Mouse (Mus musculus) stomach, postnatal 0 days (tissue): ENCODE measurements around the gene Ncf1. TPM values are rescaled to one million over a fixed set of nuclear protein-coding genes. Genes with fewer than 3 reads are reported as not detected.

ENCODE experiments used
- ATAC-seq: fragments of 200-750 bp; cut with Nextera tagmentation; 2 replicates; pipeline ENCODE4 v1.8.0; 2017; ENCODE audit not compliant: low FRiP score, low TSS enrichment
- DNase-seq: peaks from one replicate; pipeline ENCODE4 v3.0.0-alpha.2; 2016; ENCODE audit warnings: low spot score
- H3K27ac ChIP-seq: fragments of 300-500 bp; sonication (generic); replicated peaks from 2 replicates; pipeline ENCODE4 v1.5.1; 2014; ENCODE audit warnings: mild to moderate bottlenecking, control low read depth
- H3K27me3 ChIP-seq: fragments of 300-500 bp; sonication (generic); 2 replicates; pipeline ENCODE4 v1.6.1; 2014; ENCODE audit warnings: low read length; ENCODE audit not compliant: control insufficient read depth, insufficient read depth
- H3K36me3 ChIP-seq: fragments of 300-500 bp; sonication (generic); 2 replicates; pipeline ENCODE4 v1.6.1; 2014; ENCODE audit warnings: low read length, mixed read lengths; ENCODE audit not compliant: control insufficient read depth, insufficient read depth
- H3K4me1 ChIP-seq: fragments of 300-500 bp; sonication (generic); replicated peaks from 2 replicates; pipeline ENCODE4 v1.6.1; 2014; ENCODE audit warnings: antibody characterized with exemption; ENCODE audit not compliant: control insufficient read depth, insufficient read depth
- H3K4me2 ChIP-seq: fragments of 300-500 bp; sonication (generic); replicated peaks from 2 replicates; pipeline ENCODE4 v1.6.1; 2014; ENCODE audit warnings: low read depth, mild to moderate bottlenecking, control low read depth, moderate library complexity
- H3K4me3 ChIP-seq: fragments of 300-500 bp; sonication (generic); 2 replicates; pipeline ENCODE4 v1.5.1; 2014; ENCODE audit warnings: low read depth, low read length, control low read depth
- H3K9ac ChIP-seq: fragments of 300-500 bp; sonication (generic); 2 replicates; pipeline ENCODE4 v1.6.1; 2014; ENCODE audit warnings: mild to moderate bottlenecking, low read length, control low read depth, mixed read lengths
- H3K9me3 ChIP-seq: fragments of 300-500 bp; sonication (generic); 2 replicates; pipeline ENCODE4 v1.6.1; 2016; ENCODE audit warnings: low read length; ENCODE audit not compliant: control insufficient read depth
- CTCF ChIP-seq: IDR thresholded peaks from 2 replicates; pipeline ENCODE4 v1.5.1; 2016; ENCODE audit warnings: antibody characterized with exemption, low read depth, mild to moderate bottlenecking, moderate library complexity
- EP300 ChIP-seq: optimal IDR thresholded peaks from 2 replicates; pipeline ENCODE3; 2016; ENCODE audit warnings: antibody characterized with exemption
- WGBS: fragments of 180-500 bp; shearing (Covaris S2); extraction: QIAGEN DNeasy Blood & Tissue Kit; methylation state at CpG from one replicate; pipeline ENCODE4 v1.1.7; 2014; 5-methylcytosine and 5-hydroxymethylcytosine counted together
- polyA plus RNA-seq: library from polyadenylated mRNA; unstranded; fragments of >200 nt; fragmentation: Nextera tagmentation; extraction: Ambion mirVana; gene quantifications from 2 replicates; pipeline ENCODE4 v1.2.1, GENCODE M21; 2015

The Ncf1 gene
- polyA plus RNA-seq, 1 experiment from 2014 or later = 2.4 TPM

DNA sequence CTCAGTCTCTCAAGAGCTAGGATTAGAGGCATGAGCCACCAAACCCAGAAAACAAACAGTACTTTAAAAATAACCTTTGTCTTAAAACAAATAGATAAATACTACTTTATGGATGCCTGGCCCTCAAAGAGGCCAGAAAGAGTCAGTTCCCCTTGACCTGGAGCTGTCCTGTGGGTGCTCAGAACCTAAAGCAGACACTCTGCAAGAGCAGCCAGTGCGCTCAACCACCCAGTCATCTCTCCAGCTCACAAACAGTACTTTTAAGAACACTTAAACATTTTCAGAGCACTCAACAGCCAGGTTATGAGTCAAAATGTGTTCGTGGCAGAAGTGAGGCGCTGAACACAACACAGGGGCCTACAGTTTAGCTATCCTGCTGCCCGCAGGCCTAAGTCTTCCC lies 21.7 kb upstream of the Ncf1 start:
- Histone ChIP-seq H3K36me3 (peaks cover 61% of the 10 kb centered on the region), H3K4me1 (no peaks in the 10 kb centered on the region), H3K27ac (peak overlapping the region; percentile 58), H3K27me3 (no peaks in the 10 kb centered on the region), H3K4me2 (no peak overlapping the region), H3K9ac (no peak overlapping the region), H3K9me3 (no peaks in the 10 kb centered on the region), H3K4me3 (no peak overlapping the region)
- ATAC-seq = no peak
- no peak for DNase-seq
- 93% methylated on average over 4 of the region's 4 CpGs for whole genome bisulfite sequencing
- no peak for TF ChIP-seq EP300
- TF ChIP-seq CTCF = no peak

DNA sequence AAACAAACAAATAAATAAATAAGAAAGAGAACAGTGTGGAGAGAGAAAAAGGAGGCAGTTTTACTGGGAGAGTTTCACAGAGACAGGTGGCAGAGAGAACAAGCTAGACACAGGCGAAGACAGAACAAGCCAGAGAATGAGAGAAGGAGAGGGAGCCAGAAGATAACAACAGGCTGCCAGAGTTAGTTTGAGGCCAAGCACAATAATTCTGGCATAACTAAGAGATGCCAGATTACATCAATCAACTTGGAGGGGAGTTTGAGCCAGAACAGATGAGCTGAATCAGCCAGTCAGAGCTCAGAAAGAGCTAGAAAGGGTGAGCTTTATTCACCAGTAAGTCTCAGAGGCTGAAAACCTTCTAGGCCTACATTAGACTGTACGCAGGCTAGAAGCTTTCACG lies 21.2 kb upstream of the Ncf1 start:
- no peak overlapping the region for H3K4me3 ChIP-seq
- DNase-seq (no peak), ATAC-seq (no peak)
- peaks cover 59% of the 10 kb centered on the region for H3K36me3 ChIP-seq
- H3K4me1 ChIP-seq = no peaks in the 10 kb centered on the region
- no peak overlapping the region for H3K4me2 ChIP-seq
- 90% methylated on average over 3 of the region's 3 CpGs for WGBS
- no peak overlapping the region for H3K9ac ChIP-seq
- H3K9me3 ChIP-seq = no peaks in the 10 kb centered on the region
- no peak overlapping the region for H3K27ac ChIP-seq
- TF ChIP-seq EP300 (no peak), CTCF (no peak)
- no peaks in the 10 kb centered on the region for H3K27me3 ChIP-seq

DNA sequence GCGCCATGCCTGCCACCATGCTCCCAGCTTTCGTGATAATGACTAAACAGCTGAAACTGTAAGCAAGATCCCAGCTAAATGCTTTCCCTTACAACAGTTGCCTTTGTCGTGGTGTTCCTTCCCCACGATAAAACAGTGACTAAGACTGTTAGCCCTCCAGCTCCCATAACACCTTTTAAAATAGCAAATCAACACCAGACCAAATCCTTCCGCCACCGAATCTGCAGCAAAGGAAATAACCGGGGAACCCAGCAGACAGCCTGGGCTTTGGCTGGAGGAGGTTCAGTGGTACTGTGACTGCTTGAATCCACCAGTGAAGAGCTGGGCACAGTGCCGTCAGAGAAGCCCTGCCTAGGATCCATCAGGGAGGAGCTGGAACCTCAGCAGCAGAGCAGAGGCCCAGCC lies 19.8 kb upstream of the Ncf1 start:
- H3K4me3 ChIP-seq = no peak overlapping the region
- ATAC-seq = peak; percentile 25; the same call in 1 of the 2 replicates

DNA sequence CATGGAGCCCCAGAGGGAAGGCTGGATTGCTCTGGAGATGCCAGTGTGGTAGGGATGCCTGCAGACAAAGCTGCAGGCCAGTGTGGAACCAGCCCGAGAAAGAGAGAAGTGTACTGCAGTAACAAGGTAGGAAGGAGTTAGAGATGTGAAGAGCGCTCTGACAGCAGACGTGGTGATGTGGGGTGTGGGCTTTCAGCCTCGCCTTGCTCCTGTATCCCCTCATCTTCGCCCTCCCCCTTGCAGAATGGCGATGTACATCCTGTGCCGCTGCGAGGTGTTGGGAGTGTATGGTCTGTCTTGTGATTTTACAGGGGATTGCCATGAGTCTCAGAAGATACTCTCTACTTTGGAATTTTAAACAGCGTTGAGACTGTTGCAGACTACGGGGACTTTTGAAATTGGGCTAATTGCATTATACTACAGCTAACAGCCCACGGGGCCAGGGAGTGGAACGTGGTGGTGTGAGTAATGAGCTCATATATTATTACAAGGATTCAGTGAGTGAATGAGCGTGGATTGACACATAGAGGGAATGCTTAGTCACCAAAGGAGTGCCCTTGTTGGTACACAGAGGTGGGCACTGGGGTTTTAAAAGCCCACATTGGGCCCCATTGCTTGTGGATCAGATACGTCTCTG lies 19.3 kb upstream of the Ncf1 start:
- H3K9me3 ChIP-seq = no peaks in the 10 kb centered on the region
- DNase-seq = peak; percentile 49
- no peaks in the 10 kb centered on the region for H3K27me3 ChIP-seq
- no peak overlapping the region for H3K4me2 ChIP-seq
- ATAC-seq = peak; percentile 72
- WGBS = 83% methylated on average over 14 of the region's 14 CpGs
- no peak overlapping the region for H3K4me3 ChIP-seq
- H3K9ac ChIP-seq = no peak overlapping the region
- no peaks in the 10 kb centered on the region for H3K4me1 ChIP-seq
- H3K27ac ChIP-seq = peak overlapping the region; percentile 70
- H3K36me3 ChIP-seq = peaks cover 66% of the 10 kb centered on the region
- no peak for TF ChIP-seq EP300
- TF ChIP-seq CTCF = no peak

More for the DNA sequence above, 19.8 kb upstream of the Ncf1 start:
- Histone ChIP-seq H3K9me3 (no peaks in the 10 kb centered on the region), H3K27ac (peak overlapping the region; percentile 70), H3K27me3 (no peaks in the 10 kb centered on the region), H3K4me1 (no peaks in the 10 kb centered on the region), H3K36me3 (peaks cover 60% of the 10 kb centered on the region), H3K4me2 (no peak overlapping the region), H3K9ac (no peak overlapping the region)
- WGBS = 69% methylated on average over 8 of the region's 8 CpGs
- DNase-seq = no peak
- TF ChIP-seq CTCF (no peak), EP300 (no peak)

DNA sequence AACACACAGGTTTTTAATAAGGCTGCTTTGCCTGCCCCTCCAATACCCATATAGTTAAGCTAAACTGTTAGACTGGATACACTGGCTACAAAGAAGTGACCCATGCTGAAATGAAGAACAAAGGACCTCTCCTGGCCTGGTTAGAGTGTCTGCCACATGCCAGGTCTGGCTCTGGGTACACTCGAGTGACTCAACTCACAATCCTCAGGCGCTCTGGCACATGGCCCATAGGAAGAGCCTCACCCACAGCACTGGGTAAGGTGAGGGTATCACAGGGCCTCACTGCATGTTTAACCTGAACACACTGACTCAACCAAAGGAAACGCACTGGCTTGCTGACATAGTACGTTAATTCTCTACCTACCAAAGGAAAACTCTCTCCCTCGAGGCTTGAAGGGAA lies 16.7 kb upstream of the Ncf1 start:
- H3K9ac ChIP-seq = no peak overlapping the region
- H3K4me3 ChIP-seq = no peak overlapping the region
- H3K27me3 ChIP-seq = no peaks in the 10 kb centered on the region
- 58% methylated on average over 5 of the region's 5 CpGs for WGBS
- no peaks in the 10 kb centered on the region for H3K4me1 ChIP-seq
- no peaks in the 10 kb centered on the region for H3K9me3 ChIP-seq
- TF ChIP-seq EP300 (no peak), CTCF (no peak)
- 0 out of 2 replicates have a peak overlapping the region, but pooled peaks have one; percentile 40 for H3K27ac ChIP-seq
- H3K36me3 ChIP-seq = peaks cover 62% of the 10 kb centered on the region
- H3K4me2 ChIP-seq = no peak overlapping the region
- ATAC-seq (peak; percentile 85), DNase-seq (peak; percentile 74)

DNA sequence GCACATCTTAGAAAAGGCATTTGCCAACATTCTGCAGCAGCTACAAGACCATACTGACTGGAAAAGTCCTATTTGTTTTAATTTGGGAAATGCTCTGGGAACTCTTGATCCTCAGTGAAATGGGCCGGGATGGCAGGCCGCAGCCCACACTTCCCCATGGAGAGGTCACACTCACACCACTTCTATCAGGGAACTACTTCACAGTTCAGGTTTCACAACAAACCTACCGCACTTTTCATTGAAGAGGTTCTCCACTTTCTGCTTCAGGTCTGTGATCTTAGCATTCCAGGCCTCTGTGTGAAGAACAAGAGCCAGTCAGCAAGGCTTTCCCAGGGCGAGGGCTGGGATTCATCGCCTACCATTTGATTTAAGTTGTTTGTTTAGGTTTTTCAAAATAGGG lies 15.5 kb upstream of the Ncf1 start:
- no peak for DNase-seq
- peaks cover 72% of the 10 kb centered on the region for H3K36me3 ChIP-seq
- WGBS = 91% methylated on average over 5 of the region's 5 CpGs

More for the DNA sequence above, 15.5 kb upstream of the Ncf1 start:
- Histone ChIP-seq H3K9me3 (no peaks in the 10 kb centered on the region), H3K4me3 (no peak overlapping the region), H3K9ac (no peak overlapping the region), H3K27ac (no peak overlapping the region), H3K4me2 (no peak overlapping the region), H3K4me1 (no peaks in the 10 kb centered on the region), H3K27me3 (no peaks in the 10 kb centered on the region)
- TF ChIP-seq EP300 (no peak), CTCF (no peak)
- ATAC-seq = no peak
